Mouse (Mus musculus) heart, adult 8-10 months (tissue): ENCODE measurements around the gene Rrnad1. TPM values are rescaled to one million over a fixed set of nuclear protein-coding genes. Genes with fewer than 3 reads are reported as not detected.
"Not testable (repeated sequence)": the region's sequence is repeated elsewhere in the genome, so short reads cannot be mapped to it uniquely, and the experiment has no call there.

Experiments
- DNase-seq: peaks from one replicate; pipeline ENCODE4 v3.0.0; 2022; ENCODE audit warnings: low spot score
- total RNA-seq, 4 experiments: library from RNA; stranded (reverse); gene quantifications; 2 replicates each; pipeline ENCODE4 v1.2.4; 2022

Rrnad1 gene
- total RNA-seq, 4 experiments from 2014 or later: 4.6 to 6.7 (median 5.3) TPM

DNA sequence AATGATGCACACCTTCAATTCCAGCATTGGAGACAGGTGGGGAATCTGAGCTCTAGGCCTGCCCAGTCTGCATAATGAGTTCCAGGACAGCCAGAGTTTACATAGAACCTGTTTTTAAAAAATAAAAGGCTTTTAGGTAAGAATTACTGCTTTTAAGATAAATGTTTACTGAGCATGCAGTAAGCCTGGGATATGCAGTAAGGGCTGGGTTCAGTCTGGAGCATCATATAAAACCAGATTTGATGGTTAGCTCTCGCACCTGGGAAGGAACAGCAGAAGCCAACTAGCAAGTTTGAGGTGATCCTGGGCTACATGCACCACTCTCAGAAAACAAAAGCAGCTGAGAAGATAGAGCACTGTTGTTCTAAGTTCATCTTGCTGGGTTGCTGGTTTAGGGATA is 12.0 kb downstream of the Rrnad1 start:
- DNase-seq: no peak

DNA sequence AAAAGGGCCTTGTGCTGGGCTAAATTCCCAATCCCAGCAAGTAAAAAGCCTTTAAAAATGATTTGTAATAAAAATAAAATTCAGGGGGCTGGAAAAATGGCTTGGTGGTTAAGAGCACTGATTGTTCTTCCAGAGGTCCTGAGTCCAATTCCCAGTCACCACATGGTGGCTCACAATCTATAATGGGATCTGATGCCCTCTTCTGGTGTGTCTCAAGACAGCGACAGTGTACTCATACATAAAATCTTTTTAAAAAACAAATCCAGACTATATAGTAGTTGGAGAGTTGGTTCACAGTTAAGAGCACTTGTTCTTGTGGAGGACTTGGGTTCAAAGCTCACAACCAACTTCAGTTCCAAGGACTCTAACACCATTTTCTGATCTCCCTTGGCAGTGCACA is 13.5 kb downstream of the Rrnad1 start:
- DNase-seq: no peak

DNA sequence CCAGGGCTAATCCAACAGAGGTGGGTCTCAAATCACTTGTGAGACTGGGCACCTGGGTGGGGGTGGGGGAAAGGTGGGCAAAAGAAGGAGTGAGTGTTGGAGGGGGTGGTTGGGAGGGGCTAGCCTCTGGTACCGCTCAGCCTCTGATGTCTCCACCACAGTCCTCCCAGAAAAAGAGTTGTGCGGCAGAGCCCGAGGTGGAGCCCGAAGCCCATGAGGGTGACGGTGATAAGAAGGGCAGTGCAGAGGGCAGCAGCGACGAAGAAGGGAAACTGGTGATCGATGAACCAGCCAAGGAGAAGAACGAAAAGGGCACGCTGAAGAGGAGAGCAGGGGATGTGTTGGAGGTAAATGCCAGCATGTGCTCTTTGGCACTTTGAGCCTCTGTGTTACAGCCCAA is 16.6 kb downstream of the Rrnad1 start:
- no peak for DNase-seq

DNA sequence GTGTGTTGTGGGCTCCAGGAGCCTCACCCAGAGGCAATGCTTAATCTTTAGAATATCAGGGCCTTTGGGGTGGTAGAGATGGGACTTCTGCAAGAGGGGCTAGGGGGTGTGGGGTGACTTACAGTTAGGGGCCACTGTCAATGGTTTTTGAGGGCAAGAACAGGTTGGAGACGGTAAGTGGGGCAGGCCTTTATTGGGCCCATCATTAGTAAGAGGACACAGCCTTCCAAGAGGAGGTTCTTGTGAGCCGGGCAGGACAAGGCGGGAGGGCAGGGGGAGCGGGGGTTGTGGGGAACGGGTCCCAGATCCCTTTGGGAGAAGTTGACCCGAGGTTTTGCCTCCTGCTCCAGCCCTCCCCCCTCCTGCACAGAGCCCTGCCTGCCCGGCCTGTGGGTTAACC is 17.0 kb downstream of the Rrnad1 start:
- no peak for DNase-seq

DNA sequence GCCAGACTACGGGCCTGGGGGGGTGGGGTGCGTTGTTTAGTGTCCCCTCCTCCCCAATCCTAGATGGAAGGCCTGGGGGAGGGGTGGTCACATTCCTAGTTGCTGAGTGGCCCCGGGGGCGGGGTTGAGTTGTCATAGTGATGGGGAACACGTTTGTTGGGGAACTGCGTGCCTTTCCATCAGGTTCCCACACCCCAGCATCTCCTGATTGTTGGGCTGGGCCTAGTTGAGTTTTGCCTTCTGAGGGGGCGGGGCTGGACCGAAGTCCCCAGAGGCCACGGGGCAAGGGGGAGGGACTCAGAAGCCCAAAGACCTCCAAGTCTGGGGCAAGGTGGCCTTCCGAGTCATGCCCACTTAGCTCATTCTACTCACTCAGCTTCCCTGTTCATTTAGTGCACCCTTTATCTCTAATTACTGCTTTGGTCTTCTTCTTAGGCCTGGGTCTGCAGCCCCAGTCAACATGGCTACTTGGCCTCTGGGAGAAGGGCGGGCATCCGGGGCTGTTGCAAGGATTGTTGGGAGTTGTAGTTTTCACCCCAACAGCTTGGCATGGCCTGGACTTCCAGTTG is 19.9 kb downstream of the Rrnad1 start:
- peak; percentile 86 for DNase-seq

GRCm38 (mm10) chr3:87909874-87910273 is 20.6 kb downstream of the Rrnad1 start:
- DNase-seq: no peak

- no peak for DNase-seq
These were observed 21.1 kb downstream of the Rrnad1 start for GRCm38 (mm10) chr3:87909381-87909780.

DNA sequence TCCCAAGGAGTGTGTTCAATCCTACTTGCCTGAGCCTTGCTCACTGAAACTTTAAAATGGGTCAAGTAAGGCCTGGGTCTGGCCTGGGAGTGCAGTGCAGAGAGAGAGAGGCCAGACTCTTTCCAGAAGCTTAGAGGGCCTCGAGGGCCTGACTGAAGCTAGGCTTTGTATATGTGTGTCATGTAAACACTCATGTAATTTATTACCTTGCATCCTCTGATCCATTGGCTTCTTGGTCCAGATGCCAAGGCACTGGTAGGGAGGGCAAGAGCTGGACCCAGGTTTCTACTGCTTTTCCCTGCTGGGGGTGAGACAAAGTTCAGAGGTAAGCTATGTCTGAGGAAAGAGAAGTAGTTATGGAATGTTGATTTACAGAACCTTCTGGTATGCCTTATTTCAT is 22.6 kb downstream of the Rrnad1 start:
- no peak for DNase-seq

DNA sequence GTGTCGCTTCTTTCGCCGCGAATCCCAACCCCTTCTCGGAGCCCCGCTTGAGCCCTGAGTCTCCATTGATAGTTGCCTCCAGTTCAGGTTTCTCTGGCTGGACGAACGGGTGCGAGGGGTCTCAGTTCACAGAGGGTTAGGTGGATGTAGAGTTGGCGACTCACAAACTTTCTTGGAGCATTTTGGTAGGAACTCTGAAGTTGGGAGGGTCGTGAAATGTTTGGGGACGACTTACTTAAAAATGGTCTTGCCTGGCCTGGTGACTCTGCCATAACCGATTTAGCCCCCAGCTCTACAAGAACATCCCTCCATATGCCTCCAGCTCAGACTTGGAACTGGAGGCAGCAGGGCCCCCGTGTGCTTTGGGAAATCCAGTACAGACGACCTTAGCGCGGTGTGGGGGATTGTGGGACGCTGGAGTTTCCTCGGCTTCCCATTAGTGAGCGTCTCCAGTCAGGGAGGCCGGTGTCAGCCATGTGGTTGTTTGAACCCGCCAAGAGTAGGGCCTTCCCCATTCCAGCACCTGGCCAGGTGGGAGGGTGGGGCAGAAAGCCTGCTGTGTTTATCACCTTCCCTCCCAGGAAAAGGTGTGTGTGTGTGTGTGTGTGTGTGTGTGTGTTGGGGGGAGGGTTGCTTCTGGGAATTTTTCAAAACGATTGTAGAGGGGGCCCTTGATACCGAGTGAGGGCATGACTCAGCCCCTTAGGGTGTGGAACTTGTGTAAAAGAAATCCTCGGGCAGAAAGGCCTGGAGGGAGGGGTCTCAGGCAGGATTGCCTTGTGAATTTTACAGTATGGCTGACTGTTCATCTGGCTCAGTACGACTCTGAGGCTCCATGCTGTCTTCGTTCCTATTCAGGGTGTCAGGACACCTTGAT is 23.3 kb downstream of the Rrnad1 start:
- no peak for DNase-seq

DNA sequence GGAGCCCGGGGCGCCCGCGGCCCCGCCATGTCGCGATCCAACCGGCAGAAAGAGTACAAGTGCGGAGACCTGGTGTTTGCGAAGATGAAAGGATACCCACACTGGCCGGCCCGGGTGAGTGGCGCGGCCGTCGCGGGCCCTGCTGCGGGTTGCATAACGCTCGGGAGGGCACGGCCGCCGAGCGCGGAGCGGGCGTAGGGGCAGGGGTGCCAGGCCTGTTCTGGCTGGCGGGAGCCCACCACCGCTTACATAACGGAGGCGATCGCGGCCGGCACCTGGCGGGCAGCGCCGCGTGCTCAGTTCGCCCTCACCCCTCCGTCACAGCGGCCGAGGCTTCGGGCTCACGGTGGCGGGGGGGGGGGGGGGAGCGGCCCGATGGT is 23.9 kb downstream of the Rrnad1 start:
- peak; percentile 50 for DNase-seq

GRCm38 (mm10) chr3:87905880-87906485 is 24.5 kb downstream of the Rrnad1 start, which contains the start of gene Hdgf:
Hdgf (plus strand) TSS chr3:87906321.
- DNase-seq: peak; percentile 92

DNA sequence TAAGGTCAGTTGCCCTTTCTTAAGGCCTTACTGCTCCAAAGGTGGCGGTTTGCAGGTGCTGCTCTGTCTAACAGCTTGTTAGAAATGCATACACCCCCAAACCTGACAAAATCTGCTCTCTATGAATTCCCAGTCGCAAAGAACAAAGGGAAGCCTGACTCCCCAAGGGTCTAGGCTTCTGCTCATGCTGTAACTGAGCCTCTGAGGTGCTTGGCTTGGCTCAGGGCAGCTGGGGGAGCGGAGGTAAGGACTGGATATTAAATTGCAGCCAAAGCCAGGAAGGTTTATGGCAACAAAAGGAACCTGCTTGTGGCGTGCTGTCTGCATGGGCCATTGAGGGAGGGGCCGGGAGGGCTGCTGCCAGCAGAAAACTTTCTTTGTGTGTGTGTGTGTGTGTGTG is 26.7 kb downstream of the Rrnad1 start:
- no peak for DNase-seq

DNA sequence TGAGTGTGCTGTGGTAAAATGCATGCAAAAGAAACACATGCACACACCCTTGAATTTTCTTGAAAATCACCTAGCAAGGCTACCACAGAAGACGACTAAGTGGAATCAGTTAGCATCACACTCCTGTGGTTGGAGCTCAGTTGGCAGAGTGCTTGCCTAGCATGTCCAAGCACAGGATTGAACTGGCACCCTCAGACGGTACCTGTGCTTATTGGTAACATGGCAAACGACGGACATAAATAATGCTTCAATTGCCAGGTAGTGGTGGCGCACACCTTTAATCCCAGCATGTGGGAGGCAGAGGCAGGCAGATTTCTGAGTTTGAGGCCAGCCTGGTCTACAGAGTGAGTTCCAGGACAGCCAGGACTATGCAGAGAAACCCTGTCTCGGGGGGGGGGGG is 28.6 kb downstream of the Rrnad1 start:
- DNase-seq: not testable (repeated sequence)

- DNase-seq: no peak
These were observed 29.4 kb downstream of the Rrnad1 start for GRCm38 (mm10) chr3:87901036-87901624.

DNA sequence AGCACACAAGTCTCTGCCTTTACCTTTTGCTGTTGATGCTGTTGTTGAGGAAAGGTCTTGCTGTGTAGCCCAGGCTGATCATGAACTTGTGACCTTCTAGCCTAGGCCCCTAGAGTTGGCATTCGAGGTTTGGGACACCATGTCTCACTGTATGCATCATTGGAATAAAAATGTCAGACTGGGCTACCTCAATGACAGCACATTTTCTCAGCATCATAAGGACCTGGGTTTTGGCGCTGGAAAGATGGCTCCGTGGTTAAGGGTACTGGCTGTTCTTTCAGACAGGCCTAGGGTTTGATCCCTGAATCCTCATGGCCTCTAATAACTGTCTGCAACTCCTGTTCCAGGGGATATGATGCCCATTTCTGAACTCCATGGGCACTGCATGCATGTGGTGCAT is 30.7 kb downstream of the Rrnad1 start:
- DNase-seq: no peak

- DNase-seq: no peak
These were observed 31.3 kb downstream of the Rrnad1 start for GRCm38 (mm10) chr3:87899266-87899665.

DNA sequence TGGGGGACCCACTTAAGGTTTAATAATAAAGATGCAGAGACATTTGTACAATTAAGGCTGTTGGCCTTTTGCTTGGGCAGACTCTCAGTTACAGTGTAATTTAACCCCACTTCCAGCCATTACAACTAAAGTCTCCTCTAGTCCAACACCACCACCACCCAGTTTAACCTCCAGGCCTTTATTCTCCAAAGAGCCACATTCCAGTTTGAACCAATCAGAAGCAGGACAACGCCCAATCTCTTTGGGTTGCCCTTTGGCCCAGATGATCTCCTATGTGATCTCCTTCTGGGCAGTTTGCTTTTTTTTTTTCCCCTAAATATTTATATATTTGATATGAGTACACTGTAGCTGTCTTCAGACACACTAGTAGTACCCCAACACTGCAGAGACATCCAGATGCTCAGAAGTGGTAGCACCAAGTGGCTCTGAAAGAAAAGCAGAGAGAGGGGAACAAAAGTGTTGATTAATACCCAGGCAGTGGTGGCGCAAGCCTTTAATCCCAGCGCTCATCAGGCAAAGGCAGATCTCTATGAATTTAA is 37.1 kb downstream of the Rrnad1 start:
- DNase-seq: no peak

DNA sequence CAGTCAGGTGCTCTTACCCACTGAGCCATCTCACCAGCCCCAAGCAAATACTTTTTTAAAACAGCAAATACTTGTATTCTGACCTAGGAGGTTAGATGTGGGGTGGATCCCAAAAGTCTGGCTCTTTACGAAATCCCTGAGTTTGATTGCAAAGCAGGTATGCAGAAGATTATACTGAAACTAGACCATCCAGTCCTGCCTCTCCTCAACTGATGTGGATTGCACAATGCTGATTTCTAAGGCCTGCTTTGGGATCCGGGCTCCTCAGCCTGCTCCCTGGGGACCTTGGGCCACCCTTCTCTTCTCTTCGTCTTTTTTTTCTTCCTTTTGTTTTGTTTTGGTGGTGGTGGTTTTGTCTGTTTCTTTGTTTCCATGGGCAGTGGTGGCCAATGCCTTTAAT is 39.0 kb downstream of the Rrnad1 start:
- DNase-seq: no peak

DNA sequence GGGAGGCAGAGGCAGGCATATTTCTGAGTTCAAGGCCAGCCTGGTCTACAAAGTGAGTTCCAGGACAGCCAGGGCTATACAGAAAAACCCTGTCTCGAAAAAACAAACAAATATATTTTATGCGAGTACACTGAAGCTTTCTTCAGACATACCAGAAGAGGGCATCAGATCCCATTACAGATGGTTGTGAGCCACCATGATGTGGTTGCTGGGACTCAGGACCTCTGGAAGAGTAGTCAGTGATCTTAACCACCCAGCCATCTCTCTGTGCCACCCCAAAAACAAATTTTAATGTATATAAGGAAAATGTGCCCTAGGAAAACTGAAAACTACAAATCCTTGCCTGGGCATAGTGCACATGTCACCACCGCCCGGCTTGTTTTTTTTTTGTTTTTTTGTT is 43.1 kb downstream of the Rrnad1 start:
- DNase-seq: not testable (repeated sequence)

GRCm38 (mm10) chr3:87886416-87886815 is 44.1 kb downstream of the Rrnad1 start:
- no peak for DNase-seq

DNA sequence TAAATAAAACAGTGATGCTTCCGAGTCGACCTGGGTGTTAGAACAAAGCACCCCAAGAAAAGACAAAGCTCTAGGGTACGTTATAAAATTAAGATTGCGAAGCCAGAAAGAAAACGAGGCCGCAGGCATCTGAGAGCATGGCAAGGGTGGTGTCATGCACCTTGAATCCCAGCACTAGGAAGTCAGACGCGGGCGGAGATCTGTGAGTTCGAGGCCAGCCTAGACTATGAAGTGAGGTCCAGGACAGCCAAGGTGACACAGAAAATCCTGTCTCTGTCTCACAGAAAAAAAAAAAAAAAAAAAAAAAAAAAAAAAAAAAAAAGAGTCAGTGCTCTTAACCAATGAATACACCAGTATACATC is 44.5 kb downstream of the Rrnad1 start:
- DNase-seq: no peak

DNA sequence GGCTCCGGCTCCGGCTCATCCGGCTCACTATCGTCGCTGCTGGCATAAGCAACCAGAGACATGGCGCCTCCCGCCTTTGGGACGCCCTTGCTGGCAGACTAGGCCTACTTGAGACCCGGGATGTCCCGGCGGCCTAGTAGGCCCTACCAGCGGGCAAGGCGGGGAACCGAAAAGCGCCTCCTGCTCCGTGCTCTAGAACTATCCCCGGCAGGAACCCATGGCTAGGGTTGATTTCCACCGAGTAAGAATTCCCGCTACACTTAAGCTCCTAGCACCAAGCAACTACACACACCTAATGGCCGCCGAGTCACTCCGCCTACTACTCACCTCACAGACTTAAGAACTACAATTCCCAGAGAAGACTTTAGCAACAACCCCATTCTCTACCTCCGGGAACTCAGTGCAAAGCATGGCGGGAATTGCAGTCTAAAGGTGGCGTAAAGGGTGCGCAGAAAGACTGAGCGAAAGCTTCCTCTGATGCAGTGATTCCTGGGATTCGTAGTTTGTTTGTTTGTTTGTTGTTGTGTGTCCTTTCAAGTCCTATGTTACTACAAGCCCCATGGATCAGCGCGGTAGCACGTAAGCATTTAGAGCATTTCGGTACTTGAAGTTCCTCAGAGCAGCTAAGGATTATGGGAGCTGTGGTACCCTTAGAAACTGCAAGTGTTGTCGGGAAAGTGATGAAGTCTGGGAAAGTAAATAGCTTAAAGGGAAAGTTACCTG is 45.1 kb downstream of the Rrnad1 start, which contains the start of gene Prcc:
Prcc (minus strand) TSS at position 328 of the 723 bp plus-strand sequence.
- DNase-seq: peak; percentile 99
